Mouse (Mus musculus) frontal cortex, postnatal 14 days (tissue): ENCODE results near the gene Adcy4.

Experiments used
- DNase-seq, 2 experiments: peaks; one replicate each; pipeline ENCODE4 v3.0.0; 2022; ENCODE audit warnings: low spot score in 2 of 2

Gene Adcy4

DNA sequence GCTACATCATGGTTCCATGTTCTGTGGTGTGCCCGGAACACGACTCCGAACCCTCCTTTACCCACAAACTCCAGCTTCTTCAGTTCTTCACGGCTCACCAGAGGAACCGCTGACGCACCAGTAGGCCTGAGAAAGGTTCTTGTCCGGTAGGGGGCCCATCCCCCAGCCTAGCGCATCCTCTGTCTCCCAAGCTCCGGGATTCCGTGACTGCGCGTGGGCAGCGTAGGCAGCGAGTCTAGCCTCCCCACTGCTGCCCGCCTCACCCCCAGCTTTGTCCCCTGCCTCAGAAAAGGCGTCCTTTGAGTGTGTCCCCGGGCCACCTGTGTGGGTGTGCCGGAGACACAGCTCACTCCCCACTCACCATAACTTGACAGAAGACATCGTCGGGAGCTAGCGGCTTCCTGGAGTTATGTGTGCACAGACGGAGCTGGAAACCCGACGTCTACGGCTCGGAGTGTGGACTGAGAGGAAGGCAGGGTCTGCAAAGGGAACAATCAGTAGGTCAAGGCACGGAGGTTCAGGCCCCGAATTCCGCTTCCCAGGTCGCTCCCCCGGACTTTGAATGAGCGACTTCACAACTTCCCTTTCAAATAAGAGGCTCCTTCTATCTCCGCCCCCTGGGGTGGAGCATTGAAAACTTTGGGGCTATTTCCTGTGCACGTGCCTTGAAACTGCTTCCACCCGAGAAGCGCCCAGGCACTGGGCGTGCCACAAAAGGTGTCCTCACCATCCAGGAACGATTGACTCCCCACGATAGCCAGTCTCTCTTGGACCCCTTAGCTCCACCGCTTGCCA lies 4.6 kb upstream of the Adcy4 start, which contains the start of gene Ripk3:
TSS of gene Ripk3 (minus strand) at position 610 of the 795 bp plus-strand sequence.
- peak in 1 of 2 experiments; percentile 4 for DNase-seq

DNA sequence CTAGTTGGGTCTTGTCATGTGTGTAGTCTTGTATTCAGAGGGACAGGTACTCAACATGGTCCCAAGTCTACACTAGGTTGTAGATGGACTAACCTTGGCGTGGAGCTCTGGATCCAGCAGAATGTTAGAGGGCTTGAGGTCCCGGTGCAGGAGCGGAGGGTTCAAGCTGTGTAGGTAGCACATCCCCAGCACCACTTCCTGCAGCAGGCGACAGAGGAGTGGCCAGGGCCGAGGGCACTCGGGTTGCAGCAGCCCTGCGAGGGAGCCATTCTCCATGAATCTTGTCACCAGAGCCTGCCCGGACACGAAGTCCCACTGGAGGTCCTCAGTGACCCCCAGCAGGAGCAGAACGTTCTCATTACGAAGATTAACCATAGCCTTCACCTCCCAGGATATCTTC lies 3.8 kb upstream of the Adcy4 start:
- DNase-seq: peak in 1 of 2 experiments; percentile 1

DNA sequence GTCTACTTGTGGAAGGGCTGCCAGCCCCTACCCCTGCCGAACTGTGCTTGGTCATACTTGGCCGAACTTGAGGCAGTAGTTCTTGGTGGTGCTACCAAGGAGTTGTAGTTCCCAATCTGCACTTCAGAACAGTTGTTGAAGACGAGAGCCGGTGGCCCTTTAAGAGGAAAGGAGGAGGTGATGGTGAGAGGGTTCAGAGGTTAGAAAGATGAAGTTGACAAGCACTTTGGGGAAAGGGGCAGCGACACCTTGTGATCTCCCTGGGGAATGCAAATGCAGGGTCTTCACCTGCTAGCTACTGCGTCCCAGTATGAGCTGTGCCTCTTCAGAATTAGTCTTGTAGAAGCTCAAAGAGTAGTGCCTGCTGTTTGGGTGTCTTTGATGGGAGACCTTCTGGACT lies 1.3 kb upstream of the Adcy4 start:
- peak in 1 of 2 experiments; percentile 2 for DNase-seq

DNA sequence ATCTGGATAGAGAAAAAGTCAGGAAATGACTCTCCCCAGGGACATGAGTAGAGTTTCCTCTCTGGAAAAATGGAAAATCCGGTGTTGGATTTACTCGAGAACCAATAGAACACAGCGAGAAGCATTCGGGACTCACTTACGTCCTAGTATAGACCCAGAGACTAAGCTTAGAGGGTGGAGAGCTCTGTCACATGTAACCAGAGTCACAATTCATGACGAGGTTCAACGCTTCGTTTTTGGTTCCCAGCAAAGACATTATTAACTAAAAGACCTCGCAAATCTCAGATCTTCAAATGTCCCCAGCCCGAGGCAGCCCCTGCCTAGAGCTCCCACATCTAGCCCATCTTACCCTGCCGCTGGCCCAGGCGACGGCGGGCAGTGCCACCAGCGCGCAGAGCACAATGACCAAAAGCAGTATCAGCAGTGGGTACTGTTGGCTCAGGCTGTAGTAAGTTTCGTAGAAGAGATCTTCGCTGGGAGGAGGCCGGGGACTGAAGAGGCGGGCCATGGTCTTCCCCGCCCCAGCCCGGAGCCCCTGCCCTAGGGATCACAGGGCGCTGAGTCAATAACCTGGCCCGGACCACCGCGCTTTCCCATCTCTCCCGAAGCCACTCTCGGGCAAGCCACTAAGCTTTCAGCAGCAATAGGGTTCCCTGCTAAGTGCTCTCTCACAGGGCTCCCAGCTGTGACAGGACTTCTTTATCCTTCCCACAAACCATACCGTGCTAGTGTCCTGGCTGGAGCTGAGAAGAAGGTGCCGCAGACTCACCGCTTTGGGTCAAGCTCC lies 531 bp downstream of the Adcy4 start:
- peak in 1 of 2 experiments; percentile 2 for DNase-seq

DNA sequence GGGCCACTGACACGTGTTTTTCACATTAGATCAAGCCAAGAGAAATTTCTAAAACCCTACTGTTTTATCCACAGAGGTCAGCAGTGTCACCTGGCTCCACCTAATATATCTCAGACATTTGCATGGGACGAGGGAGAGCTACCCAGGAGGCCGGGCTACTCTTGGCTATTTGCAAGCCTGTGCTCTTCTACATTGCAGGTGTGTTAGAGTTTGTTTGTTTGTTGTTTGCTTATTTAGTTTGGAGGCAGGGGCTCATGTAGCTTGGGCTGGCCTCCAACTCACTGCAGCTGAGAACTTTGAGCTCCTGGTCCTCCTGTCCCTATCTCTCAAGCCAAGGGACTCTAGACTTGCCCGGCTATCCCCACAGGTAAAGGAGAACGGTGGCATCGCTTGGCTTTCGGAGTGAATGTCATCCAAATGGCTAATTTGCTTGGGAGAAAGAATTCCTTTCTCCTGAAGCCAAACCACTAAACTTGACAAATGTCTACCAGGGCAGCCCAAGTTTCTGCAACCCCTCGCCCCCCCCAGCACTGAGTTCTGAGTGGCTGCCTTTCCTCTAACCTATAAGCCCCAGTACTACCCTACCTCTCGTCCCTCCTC lies 1.4 kb downstream of the Adcy4 start:
- peak in 1 of 2 experiments; percentile 0 for DNase-seq

DNA sequence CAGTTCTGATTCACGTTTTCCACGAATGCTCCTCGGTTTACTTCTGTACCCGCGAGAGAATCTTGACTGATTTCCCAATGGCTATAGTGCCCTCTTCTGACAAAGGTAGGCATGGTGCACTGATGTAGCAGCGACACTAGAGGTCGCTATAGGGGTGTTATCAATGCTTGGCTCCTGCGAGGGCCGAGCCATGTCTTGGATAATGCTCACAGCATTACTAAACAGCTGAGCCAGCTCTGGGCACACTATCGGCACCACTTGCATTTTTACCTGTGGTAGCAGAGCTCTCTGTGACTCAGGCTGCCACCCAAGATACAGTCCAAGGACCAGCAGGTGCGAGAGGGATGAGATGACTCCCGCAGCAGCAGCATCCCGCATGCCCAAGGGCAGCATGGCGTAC lies 2.6 kb downstream of the Adcy4 start:
- peak in 1 of 2 experiments; percentile 26 for DNase-seq

DNA sequence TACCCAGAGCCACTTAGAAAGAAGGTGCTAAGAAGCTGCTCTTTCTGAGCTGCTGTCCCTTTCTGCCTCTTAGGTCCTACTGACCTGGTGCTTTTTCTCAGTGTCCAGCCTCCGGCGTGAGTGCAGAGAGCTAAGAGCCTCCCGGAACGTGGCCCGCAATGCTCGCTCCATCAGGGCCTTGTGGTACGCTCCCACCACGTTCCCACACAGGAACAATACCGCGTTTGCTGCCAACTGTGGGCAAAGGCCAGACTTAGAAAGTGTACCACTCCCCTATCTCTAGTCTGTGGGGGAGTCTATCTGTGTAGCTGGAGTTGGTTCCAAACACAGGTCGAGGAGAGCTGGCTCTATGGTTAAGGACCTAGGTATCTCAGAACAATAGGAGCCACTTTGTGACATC lies 3.2 kb downstream of the Adcy4 start:
- DNase-seq: peak in 1 of 2 experiments; percentile 3

DNA sequence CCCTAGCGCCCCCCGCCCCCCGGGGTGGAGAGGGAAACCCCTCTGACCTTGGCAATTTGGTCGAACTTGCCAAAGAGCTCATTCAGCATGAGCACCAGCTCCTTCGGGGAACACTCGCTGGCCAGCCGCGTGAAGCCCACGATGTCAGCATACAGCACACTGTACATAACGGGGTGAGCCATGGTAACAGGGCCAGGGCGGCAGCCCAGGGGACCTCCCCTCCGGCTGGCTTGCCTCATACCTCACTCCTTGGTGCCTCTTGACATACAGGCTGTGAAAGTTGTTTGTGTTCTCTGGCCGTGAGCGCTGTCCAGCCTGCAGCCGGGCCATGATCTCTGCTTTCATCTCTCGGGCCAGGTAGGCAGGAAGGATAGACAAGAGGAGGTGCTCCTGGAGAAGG lies 4.2 kb downstream of the Adcy4 start:
- no peak for DNase-seq

DNA sequence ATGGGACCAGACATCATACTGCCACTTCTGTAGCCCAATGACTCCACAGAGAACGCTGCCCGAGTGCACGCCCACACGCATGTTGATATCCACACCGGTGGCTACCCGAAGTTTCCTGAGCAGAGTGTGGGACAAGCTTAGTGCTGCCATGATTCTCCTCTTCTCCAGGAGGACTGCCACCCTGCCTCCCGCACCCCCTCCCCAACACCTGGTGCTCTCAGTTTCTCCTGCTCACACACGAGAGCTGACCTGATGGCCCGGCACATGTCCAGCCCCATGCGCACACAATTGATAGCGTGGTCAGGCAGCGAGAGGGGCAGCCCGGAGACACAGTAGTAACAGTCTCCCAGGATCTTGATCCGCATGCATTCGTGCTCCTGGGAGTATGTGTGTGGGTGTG lies 5.2 kb downstream of the Adcy4 start:
- DNase-seq: no peak

DNA sequence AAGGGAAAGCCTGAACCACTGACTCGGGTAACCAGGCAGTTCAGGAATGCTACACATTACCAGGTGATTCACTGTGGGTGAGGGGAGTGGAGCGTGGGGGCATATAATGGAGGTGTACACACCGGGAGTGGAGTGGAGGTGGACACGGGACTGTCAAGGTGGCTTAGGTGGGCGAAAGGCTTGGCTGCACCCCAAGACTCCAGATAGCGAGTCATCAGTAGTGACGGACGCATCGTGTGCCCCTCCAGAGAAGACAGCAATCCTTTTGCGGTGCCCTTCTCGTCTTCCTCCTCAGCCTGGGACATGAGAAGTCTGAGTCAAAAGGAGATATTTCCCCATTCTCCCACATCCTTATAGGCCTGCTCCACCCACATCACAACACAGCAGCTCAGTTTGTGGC lies 6.1 kb downstream of the Adcy4 start:
- no peak for DNase-seq

DNA sequence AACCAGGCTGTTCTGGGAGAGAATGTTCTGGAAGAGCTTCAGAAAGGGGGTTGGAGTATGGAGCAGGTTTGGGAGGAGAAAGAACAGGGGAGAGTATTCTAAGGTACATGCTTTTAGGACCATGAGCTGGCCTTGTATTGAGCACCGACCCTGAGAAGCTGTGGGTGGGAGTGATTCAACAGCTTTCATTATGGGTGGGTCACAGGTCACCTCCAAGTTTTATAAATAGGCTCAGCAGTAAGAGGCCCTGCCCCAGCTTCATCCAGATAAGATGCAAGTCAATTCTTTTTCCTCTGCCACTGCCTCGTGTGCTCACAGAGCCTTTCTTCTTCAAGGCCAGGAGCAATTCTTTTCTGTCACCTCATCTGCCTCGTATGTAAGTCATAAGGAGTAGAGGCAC lies 6.7 kb downstream of the Adcy4 start:
- DNase-seq: no peak

DNA sequence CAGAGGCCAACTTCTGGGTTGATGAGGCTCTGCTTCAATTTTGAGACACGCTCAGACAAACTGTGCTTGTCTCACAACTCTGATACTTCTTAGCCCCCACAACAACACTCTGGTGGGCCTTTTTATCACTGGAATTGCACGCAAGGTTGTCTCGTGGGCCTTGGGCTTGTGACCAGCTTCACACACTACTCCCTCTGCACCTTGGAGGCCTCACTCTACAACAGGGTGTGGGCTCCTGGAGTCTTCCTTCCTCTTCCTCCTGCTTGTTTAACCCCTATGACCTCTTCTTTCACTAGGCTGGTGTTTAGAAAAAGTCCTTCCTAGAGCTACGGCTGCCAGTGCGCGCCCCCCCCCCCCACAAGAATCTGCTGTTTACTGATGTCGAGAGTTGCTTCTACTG lies 7.2 kb downstream of the Adcy4 start:
- DNase-seq: no peak

DNA sequence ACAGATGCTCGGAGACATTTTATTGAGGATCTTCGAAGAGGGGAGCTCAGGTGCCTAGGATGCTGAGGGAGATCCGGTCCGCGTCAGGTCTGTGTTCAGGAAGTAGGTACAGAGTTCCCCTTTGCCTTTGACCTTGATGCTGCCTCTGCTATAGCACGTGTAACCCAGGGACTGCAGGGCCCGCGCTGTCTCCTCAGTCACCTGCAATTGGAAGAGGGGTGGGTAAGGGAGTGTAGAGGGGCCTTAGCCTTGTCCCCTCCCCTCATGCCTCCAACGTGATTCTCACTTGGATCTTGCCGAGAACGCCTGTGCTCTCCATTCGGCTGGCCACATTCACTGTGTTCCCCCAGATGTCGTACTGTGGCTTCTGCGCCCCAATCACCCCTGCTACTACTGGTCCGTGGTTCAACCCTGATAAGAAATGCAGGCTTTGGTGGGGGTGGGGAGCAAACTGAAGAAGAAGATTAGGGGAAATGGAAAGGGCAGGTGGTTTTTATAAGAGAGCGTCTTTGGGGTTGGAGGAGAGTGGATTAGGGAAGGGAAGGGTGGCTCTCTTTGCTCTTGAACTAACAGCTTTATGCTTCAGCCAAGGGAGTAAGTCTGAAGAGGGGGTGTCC lies 14.7 kb downstream of the Adcy4 start:
- no peak for DNase-seq

DNA sequence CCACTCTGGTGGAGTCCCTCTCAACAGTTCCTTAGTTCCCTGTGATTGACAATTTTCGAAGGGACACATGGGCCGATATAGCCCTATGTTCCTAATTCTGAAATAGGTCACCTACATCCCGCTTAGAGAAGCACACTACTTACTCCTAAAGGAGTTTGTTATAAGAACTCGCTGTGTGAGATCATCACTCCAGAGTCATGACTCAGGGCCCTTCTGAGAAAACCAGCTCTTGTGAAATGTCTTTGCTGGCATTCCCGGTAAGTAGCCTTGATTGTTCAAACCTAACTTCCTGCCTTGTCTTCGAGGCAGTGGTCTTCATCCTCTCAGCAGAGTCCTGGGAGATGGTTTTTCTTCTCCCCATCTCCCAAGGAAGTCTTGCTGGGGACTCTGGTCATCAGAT lies 15.3 kb downstream of the Adcy4 start:
- DNase-seq: no peak

DNA sequence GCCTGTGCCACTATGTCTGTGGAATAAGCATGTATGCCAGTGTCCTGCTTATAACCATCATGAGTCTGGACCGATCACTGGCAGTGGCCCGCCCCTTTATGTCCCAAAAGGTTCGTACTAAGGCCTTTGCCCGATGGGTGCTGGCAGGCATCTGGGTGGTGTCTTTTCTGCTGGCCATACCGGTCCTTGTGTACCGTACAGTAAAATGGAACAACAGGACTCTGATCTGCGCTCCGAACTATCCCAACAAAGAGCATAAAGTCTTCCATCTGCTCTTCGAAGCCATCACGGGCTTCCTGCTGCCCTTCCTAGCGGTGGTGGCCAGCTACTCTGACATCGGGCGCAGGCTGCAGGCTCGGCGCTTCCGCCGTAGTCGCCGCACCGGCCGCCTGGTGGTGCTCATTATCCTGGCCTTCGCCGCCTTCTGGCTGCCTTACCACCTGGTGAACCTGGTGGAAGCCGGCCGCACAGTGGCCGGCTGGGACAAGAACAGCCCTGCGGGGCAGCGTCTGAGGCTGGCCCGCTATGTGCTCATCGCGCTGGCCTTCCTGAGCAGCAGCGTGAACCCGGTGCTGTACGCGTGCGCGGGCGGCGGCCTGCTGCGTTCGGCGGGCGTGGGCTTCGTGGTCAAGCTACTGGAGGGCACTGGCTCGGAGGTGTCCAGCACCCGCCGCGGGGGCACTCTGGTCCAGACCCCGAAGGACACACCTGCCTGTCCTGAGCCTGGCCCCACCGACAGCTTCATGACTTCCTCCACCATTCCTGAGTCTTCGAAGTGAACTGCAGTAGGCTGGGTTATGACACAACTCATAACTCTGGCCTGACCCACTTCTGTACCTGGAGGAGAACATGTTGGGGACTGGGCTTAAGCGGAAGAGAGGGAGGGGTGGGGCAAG lies 16.1 kb downstream of the Adcy4 start:
- no peak for DNase-seq

DNA sequence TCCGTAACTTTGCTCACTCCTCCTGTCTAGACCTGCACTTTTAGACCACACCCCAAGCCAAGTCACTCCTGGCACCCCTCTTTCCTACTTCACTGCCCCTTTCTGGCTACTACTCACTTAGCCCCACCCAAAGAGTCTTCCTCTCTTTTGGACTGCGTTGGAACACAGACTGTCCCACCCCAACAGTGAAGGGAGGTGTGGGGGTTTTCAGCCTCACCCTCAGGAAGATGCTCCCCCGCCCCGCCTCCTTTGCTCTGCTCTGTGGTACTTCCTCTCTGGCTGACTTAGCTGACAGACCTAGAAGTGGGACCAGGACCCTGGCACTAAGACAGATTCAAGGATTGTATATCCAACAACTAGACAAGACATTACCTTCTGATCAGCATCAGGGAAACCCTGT lies 18.2 kb downstream of the Adcy4 start, which contains the start of gene Ltb4r1:
TSS of gene Ltb4r1 (plus strand) at position 267 of the 400 bp plus-strand sequence.
- DNase-seq: no peak

DNA sequence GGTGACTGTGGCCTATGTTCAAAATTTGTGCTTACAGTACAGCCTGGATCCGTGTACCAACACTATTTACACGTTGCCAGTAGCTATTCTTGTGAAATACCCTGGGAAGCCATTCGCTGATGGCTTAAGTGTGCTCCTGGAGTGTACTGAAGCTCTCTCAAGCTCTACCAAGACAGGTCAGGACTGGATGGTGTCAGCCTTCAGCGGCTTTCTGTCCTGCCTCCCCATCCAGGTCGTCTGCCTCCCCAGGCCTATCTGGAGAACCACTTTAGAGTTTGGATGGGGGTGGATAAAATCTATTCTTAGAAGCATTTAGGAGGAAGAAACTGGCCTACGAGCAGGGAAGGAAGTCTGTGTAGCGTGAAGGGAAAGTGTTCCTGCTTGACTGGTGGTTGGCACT lies 20.7 kb downstream of the Adcy4 start:
- no peak for DNase-seq

DNA sequence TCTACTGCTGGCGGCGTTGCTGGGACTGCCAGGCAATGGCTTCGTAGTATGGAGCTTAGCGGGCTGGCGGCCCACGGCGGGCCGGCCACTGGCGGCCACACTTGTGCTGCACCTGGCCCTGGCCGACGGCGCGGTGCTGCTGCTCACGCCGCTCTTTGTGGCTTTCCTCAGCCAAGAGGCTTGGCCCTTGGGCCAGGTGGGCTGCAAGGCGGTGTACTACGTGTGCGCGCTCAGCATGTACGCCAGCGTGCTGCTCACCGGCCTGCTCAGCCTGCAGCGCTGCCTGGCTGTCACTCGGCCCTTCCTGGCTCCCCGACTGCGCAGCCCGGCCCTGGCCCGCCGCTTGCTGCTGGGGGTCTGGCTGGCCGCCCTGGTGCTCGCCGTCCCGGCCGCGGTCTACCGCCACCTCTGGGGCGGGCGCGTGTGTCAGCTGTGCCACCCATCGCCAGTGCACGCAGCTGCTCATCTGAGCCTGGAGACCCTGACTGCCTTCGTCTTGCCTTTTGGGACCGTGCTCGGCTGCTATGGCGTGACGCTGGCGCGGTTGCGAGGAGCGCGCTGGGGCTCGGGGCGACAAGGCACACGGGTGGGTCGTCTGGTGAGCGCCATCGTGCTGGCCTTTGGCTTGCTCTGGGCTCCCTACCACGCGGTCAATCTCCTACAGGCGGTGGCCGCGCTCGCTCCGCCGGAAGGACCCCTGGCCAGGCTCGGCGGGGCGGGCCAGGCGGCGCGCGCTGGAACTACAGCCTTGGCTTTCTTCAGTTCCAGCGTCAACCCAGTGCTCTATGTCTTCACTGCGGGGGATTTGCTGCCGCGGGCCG lies 21.7 kb downstream of the Adcy4 start:
- peak in 1 of 2 experiments; percentile 48 for DNase-seq

DNA sequence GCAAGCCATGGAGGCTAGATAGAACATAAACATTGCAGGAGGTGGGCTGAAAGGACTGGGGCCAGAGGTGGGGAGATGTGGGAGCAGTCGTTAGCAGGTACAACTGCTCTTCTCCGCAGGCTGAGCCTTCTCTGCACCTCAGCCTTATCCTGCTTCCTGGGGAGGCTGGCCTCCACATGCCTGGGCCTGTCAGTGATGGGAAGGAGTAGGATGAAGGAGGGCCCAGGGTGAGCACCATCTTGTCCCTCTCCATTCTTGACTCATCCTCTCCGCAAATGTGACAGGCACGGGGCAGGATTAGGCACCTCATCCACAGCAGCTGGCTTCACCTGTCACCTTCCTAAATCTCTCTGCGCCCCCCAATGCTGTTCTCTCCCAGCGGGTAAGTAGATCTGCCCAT lies 22.7 kb downstream of the Adcy4 start, which contains the start of gene Ltb4r2:
TSS of gene Ltb4r2 (plus strand) at position 266 of the 400 bp plus-strand sequence.
- DNase-seq: no peak

DNA sequence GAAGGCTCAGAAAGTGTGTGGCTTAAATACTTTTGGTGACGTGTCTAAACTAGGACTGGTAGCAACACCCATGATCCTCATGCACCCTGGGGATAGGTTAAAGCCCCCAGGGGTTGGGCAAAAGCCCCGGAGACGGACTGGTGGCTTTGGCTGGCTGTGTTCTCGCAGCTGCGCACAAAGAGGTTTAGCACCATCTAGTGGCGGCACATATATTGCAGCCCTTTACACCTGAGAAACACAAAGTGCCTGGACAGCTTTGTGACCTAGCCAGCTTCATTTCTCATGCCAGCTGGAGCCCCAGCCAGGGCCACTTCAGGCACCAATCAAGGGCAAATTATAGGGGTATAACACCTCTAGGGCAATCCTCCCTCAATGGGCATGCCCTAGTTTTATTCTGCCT lies 23.7 kb downstream of the Adcy4 start:
- DNase-seq: peak; percentile 69 to 80
